Mouse (Mus musculus) limb, embryonic 11.5 days (tissue): ENCODE results near the gene Gdf5. TPM values are rescaled to one million over a fixed set of nuclear protein-coding genes. Genes with fewer than 3 reads are reported as not detected.

Experiments
- ATAC-seq: fragments of 200-750 bp; cut with Nextera tagmentation; 2 replicates; pipeline ENCODE4 v1.8.0; 2017; ENCODE audit warnings: low read depth; ENCODE audit not compliant: insufficient number of reproducible peaks, low FRiP score, low TSS enrichment
- DNase-seq: peaks from one replicate; pipeline ENCODE4 v3.0.0-alpha.2; 2015; ENCODE audit warnings: low spot score
- H3K27ac ChIP-seq: fragments of 300-500 bp; sonication (generic); replicated peaks from 2 replicates; pipeline ENCODE4 v1.5.1; 2014; ENCODE audit warnings: low read depth, mild to moderate bottlenecking, low read length
- H3K27me3 ChIP-seq: fragments of 300-500 bp; sonication (generic); 2 replicates; pipeline ENCODE4 v1.6.1; 2014; ENCODE audit warnings: mild to moderate bottlenecking, low read length, mixed read lengths; ENCODE audit not compliant: control insufficient read depth, insufficient read depth
- H3K36me3 ChIP-seq: fragments of 300-500 bp; sonication (generic); 2 replicates; pipeline ENCODE4 v1.6.1; 2014; ENCODE audit warnings: mild to moderate bottlenecking, low read length, moderate library complexity, mixed read lengths; ENCODE audit not compliant: control insufficient read depth, insufficient read depth
- H3K4me1 ChIP-seq: fragments of 300-500 bp; sonication (generic); 2 replicates; pipeline ENCODE4 v1.6.1; 2014; ENCODE audit warnings: low read length, mixed read lengths; ENCODE audit not compliant: control insufficient read depth, insufficient read depth
- H3K4me2 ChIP-seq: fragments of 300-500 bp; sonication (generic); 2 replicates; pipeline ENCODE4 v1.6.1; 2014; ENCODE audit warnings: low read depth, mild to moderate bottlenecking, moderate library complexity; ENCODE audit not compliant: severe bottlenecking
- H3K4me3 ChIP-seq: fragments of 300-500 bp; sonication (generic); 2 replicates; pipeline ENCODE4 v1.5.1; 2014; ENCODE audit warnings: low read depth, low read length
- H3K9ac ChIP-seq: fragments of 300-500 bp; sonication (generic); 2 replicates; pipeline ENCODE4 v1.6.1; 2014; ENCODE audit warnings: mild to moderate bottlenecking, low read length
- H3K9me3 ChIP-seq: fragments of 300-500 bp; sonication (generic); 2 replicates; pipeline ENCODE4 v1.6.1; 2016; ENCODE audit warnings: low read length; ENCODE audit not compliant: control insufficient read depth
- WGBS: fragments of 180-500 bp; shearing (Covaris S2); extraction: QIAGEN DNeasy Blood & Tissue Kit; methylation state at CpG from one replicate; pipeline ENCODE4 v1.1.7; 2014; 5-methylcytosine and 5-hydroxymethylcytosine counted together
- polyA plus RNA-seq: library from polyadenylated mRNA; unstranded; fragments of >200 nt; fragmentation: Nextera tagmentation; extraction: Ambion mirVana; gene quantifications from 2 replicates; pipeline ENCODE4 v1.2.1, GENCODE M21; 2014

The Gdf5 gene
- polyA plus RNA-seq: 18.4 and 23.3 TPM in 2 replicates

DNA sequence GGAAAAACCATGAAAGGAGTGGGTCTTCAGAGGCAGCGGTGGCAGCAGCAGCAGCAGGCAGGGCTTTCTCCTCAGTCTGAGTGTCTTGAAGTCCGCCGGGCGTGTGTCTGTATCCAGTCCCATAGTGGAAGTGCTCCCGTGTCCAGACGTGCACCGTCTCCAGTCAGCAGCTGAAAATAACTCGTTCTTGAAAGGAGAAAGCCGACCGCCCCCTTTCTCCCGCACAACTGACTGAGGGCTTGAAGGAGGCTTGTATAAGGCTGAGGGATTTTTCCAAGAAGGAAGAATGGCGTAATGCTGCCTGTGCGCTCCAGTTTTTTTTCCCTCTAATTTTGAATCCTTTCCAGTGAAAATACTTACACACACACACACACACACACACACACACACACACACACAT, at the start of gene Gdf5:
Gdf5 (minus strand) TSS at position 244 of the 400 bp plus-strand sequence.
- H3K27me3 ChIP-seq: no peaks in the 10 kb centered on the region
- peak within 1 kb of the TSS; percentile 32 for H3K9ac ChIP-seq
- WGBS: 38% methylated on average over 13 of the region's 13 CpGs
- H3K9me3 ChIP-seq: no peaks in the 10 kb centered on the region
- peak within 1 kb of the TSS; percentile 43 for H3K4me2 ChIP-seq
- H3K4me1 ChIP-seq: peaks cover 32% of the 10 kb centered on the region
- H3K27ac ChIP-seq: peak within 1 kb of the TSS; percentile 71
- H3K4me3 ChIP-seq: peak within 1 kb of the TSS; percentile 9
- DNase-seq: peak; percentile 52
- H3K36me3 ChIP-seq: no peaks in the 10 kb centered on the region
- ATAC-seq: no peak

- Histone ChIP-seq H3K9ac (no peak overlapping the region), H3K4me1 (no peaks in the 10 kb centered on the region), H3K4me3 (no peak overlapping the region), H3K36me3 (peaks cover 44% of the 10 kb centered on the region), H3K9me3 (no peaks in the 10 kb centered on the region), H3K27me3 (no peaks in the 10 kb centered on the region), H3K27ac (no peak overlapping the region), H3K4me2 (no peak overlapping the region)
- ATAC-seq (no peak), DNase-seq (no peak)
- WGBS: 90% methylated on average over 14 of the region's 14 CpGs
Observed at GRCm38 (mm10) chr2:155991863-155992321, 46.7 kb upstream of the Gdf5 start.

- WGBS: 93% methylated on average over 10 of the region's 10 CpGs
- H3K4me1 ChIP-seq: no peaks in the 10 kb centered on the region
- no peaks in the 10 kb centered on the region for H3K9me3 ChIP-seq
- H3K4me3 ChIP-seq: no peak overlapping the region
- no peak overlapping the region for H3K27ac ChIP-seq
- H3K9ac ChIP-seq: no peak overlapping the region
- DNase-seq (no peak), ATAC-seq (no peak)
- no peak overlapping the region for H3K4me2 ChIP-seq
- peaks cover 44% of the 10 kb centered on the region for H3K36me3 ChIP-seq
- no peaks in the 10 kb centered on the region for H3K27me3 ChIP-seq
Observed at GRCm38 (mm10) chr2:155991151-155991550, 46.0 kb upstream of the Gdf5 start.

GRCm38 (mm10) chr2:155989085-155989484, 43.9 kb upstream of the Gdf5 start:
- no peaks in the 10 kb centered on the region for H3K4me1 ChIP-seq
- H3K4me3 ChIP-seq: no peak overlapping the region
- H3K27ac ChIP-seq: no peak overlapping the region
- no peaks in the 10 kb centered on the region for H3K27me3 ChIP-seq
- 82% methylated on average over 4 of the region's 4 CpGs for WGBS
- peaks cover 46% of the 10 kb centered on the region for H3K36me3 ChIP-seq
- no peaks in the 10 kb centered on the region for H3K9me3 ChIP-seq
- H3K4me2 ChIP-seq: no peak overlapping the region
- ATAC-seq: no peak
- H3K9ac ChIP-seq: no peak overlapping the region
- DNase-seq: no peak

DNA sequence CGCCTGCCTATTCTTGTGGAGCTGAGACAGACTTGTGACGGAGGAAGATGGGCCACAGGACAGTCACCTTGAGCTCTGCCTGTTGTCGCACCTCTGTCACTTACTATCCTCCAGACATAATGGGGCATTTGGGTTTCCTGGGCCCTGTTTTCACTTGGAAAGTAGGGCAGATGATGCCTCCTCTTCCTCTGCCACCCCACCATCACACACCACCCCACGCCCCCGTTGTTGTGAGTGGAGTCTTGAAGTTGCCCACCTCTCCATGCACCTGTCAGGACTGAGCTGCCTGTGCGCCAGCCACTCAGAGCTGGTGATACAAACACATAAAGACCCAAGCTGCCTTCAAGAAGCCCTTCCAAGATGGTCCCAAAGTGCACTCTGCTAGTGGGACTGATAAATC, 42.0 kb upstream of the Gdf5 start:
- WGBS: 97% methylated on average over 6 of the region's 6 CpGs

GRCm38 (mm10) chr2:155985776-155986175, 40.6 kb upstream of the Gdf5 start:
- no peaks in the 10 kb centered on the region for H3K27me3 ChIP-seq
- ATAC-seq (no peak), DNase-seq (no peak)
- H3K27ac ChIP-seq: no peak overlapping the region
- no peaks in the 10 kb centered on the region for H3K9me3 ChIP-seq
- no peak overlapping the region for H3K4me2 ChIP-seq
- 87% methylated on average over 7 of the region's 7 CpGs for WGBS
- H3K36me3 ChIP-seq: peaks cover 46% of the 10 kb centered on the region
- no peak overlapping the region for H3K9ac ChIP-seq
- H3K4me1 ChIP-seq: no peaks in the 10 kb centered on the region
- H3K4me3 ChIP-seq: no peak overlapping the region

More for the DNA sequence above, 42.0 kb upstream of the Gdf5 start:
- Histone ChIP-seq H3K9ac (no peak overlapping the region), H3K9me3 (no peaks in the 10 kb centered on the region), H3K36me3 (peaks cover 46% of the 10 kb centered on the region), H3K27me3 (no peaks in the 10 kb centered on the region), H3K4me1 (no peaks in the 10 kb centered on the region), H3K27ac (no peak overlapping the region), H3K4me2 (no peak overlapping the region), H3K4me3 (no peak overlapping the region)
- DNase-seq: no peak
- ATAC-seq: no peak

DNA sequence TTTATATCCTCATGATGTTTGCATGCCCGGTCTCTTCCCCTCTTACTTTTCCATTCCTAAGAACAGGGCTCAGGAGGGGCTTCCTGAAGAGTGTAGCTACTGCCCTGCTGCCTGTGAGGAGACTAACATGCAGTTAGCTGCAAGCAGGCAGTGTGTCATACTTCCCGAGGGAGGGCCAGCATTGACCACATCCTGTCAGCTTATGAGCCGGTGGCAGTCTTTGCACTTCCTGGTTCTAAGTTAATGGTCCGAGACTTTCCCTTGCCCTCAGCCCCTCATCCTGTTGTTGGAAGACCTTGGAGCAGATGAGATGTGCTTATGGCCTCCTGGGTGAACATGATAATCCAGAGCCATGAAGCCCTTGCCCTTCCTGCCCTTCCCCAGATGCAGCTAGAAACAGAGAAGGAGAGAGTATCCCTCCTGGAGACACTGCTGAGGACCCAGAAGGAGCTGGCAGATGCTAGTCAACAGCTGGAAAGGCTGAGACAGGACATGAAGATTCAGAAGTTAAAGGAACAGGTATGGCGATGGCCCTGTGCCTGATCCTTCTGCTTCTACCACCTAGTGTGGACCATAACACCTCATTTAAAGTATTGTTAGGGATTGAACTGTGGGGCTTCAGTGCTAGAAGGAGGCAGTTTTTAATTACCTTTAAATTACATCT, 34.3 kb upstream of the Gdf5 start:
- no peaks in the 10 kb centered on the region for H3K4me1 ChIP-seq
- 90% methylated on average over 5 of the region's 5 CpGs for WGBS
- no peak for ATAC-seq
- H3K27me3 ChIP-seq: no peaks in the 10 kb centered on the region
- no peak overlapping the region for H3K4me2 ChIP-seq
- peaks cover 40% of the 10 kb centered on the region for H3K36me3 ChIP-seq
- no peak overlapping the region for H3K4me3 ChIP-seq
- no peaks in the 10 kb centered on the region for H3K9me3 ChIP-seq
- no peak overlapping the region for H3K27ac ChIP-seq
- no peak for DNase-seq
- H3K9ac ChIP-seq: no peak overlapping the region

- H3K36me3 ChIP-seq: peaks cover 36% of the 10 kb centered on the region
- H3K4me1 ChIP-seq: no peaks in the 10 kb centered on the region
- H3K9ac ChIP-seq: no peak overlapping the region
- H3K9me3 ChIP-seq: no peaks in the 10 kb centered on the region
- H3K27ac ChIP-seq: no peak overlapping the region
- H3K27me3 ChIP-seq: no peaks in the 10 kb centered on the region
- DNase-seq: no peak
- H3K4me3 ChIP-seq: no peak overlapping the region
- 83% methylated on average over 14 of the region's 14 CpGs for WGBS
- H3K4me2 ChIP-seq: no peak overlapping the region
- ATAC-seq: no peak
Observed at GRCm38 (mm10) chr2:155974087-155974731, 29.0 kb upstream of the Gdf5 start.
